Mouse (Mus musculus) kidney, adult 8-10 months (tissue): ENCODE measurements around the gene Ccnf.
A peak's percentile ranks its signal among the peaks of the same experiment; 100 is the strongest.

Source experiments
- DNase-seq, 2 experiments: peaks; one replicate each; pipeline ENCODE4 v3.0.0; 2022

Ccnf gene

DNA sequence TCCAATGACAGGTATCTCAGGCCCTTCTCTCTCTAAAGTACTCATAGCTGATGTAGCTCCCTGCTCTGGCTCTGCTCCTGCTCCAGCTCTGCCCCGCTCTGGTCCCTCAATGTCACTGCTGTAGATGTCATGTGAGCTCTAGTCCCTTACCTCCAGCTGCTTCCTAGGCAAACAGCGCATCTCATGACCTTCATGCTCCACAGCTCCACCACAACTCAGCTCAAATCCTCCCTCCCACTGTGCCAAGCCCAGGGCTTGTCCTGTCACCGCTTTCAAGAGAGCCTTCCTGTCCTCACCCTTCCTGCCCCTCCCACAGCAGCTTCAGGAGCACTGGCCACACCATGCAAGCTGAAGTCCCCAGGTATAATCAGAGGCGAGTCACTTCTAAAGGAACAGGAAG is 51.5 kb downstream of the Ccnf start:
- DNase-seq, result peak in 1 of 2 experiments; percentile 28

DNA sequence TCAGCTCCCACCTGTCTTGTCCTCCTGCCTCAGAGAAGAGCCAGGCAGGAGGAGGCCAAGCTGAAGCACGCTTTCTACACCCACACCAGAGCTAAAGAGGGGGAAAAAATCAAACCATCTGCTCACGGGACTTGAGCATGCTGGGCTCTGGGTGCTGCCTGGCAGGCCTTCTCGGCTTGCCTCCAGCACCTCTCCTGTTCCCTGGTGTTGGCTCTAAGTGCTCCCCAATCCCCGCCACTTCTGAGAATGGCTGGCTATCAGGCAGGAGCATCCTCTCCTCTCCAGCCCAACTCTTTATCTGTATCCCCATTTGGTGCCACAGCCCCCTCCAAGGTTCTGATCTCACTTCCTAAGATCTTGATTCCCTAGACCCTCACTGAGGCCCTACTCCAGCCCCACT is 52.0 kb downstream of the Ccnf start:
- no peak for DNase-seq

DNA sequence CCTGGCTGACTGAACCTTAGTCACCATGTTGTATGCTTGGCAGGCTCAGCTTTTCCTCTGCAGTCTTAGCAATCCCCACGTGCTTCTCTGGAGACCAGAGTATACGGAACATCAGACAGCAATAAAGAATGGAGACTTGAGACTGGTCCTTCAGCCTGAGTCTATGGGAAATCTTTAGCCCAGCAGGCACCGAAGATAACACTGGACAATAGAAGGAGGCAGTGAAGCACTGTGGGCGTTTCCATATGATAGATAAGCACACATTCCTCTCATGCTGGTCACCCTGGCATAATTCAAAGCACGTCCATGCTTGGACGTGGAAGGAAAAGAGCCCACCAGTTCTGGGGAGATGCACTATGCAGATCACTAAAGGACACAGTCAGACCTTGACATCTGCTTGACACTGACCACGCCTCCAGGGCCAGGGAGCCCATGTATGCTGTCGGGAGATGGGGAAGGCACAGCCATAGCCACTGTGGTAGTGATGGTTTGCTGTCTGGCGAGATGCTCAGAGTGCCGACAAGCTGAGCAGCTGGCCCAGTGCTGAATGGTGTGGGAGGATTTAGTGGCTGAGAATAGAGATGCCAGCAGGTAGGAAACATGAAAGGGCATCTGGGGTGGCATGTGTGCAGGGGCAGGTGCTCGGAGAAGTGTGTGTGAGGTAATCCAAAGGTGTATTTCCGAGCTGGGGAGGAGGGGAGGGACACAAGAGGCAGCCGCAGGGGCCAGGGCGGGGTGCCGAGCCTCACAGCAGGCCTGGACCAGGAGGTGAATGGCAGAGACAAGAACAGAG is 54.1 kb downstream of the Ccnf start:
- no peak for DNase-seq

DNA sequence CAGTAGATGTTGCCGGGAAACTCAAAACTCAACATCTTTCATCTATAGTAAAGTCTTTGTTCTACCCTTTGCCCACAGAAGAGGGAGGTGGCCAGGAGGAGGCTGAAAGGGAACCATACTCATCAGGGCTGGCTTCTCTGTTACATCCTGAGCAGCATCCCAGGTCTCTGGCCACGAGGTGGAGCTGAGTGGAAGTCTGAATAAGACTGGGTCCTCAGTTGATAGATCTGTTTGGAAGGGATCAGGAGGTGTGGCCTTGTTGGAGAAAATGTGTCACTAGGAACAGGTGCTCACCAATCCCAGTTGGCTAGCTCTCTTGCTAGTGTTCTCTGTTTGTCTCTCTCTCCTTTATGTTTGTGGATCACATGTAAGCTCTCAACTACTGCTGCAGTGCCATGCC is 55.9 kb downstream of the Ccnf start:
- no peak for DNase-seq

DNA sequence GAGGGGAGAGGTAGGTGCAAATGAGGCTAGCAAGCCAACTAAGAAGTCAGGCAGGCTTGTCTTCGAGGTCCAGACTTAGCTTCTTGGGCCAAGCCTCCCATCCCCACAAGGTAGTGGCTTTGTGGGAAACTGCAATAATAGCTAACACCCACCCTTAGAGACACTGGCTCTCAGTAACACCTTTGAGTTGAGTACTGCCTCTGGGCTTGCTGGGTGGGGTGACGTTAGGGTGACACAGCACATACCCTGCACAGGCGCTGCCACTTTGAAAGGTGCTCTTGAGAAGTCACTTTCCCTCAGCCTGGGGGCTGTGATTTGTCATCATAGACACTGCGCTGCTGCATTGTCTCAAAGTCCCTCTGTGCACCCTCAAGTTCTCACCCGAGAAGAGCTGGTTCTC is 57.5 kb downstream of the Ccnf start:
- no peak for DNase-seq

DNA sequence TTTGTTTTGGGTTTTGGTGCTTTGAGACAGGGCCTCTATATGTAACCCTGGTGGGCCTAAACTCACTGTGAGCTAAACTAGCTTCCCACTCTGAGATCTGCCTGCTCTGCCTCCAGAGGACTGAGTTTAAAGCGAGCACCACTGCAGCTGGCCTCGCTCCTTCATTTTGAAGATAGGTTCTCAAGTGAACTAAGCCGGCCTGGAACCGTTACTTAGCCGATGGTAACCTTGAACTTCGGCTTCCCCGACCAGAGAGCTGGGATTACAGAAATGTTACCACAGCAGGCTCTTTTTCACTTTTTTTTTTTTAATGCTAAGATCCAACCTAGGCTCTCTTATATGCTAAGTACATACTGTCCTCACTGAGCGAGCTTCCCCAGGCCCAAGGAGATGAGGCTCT is 58.0 kb downstream of the Ccnf start:
- no peak for DNase-seq

DNA sequence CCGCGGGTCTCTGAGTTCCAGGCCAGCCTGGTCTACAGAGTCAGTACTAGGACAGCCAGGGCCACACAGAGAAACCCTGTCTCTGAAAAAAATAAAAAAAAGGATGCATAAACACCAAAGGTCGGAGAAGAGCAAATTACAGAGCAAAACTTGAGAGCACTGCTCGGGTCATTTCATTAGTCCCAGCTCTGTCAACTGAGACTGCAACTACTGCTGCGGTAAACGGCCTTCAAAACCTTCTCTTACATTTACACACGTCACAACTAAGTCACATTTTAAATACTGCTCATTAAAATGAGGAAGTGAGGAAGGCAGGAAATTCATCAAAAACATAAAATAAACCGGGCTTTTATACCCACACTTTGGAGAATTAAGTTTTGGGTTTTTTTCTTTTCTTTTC is 58.4 kb downstream of the Ccnf start:
- DNase-seq, result no peak

DNA sequence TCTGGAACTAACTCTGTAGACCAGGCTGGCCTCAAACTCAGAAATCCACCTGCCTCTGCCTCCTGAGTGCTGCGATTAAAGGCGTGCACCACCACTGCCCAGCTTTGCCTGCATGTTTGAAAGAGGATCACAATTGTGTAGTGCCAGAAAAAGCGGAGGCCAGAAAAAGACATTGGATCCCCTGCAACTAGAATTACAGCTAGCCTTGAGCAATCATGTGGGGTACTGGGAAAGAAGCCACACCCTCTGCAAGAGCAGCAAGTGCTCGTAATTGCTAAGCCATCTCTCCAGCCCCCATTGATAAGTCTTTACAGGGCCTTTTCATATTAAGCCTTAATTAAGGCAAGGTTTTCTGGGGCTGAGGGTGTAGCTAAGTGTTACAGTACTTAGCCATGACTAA is 59.8 kb downstream of the Ccnf start:
- DNase-seq, result no peak

DNA sequence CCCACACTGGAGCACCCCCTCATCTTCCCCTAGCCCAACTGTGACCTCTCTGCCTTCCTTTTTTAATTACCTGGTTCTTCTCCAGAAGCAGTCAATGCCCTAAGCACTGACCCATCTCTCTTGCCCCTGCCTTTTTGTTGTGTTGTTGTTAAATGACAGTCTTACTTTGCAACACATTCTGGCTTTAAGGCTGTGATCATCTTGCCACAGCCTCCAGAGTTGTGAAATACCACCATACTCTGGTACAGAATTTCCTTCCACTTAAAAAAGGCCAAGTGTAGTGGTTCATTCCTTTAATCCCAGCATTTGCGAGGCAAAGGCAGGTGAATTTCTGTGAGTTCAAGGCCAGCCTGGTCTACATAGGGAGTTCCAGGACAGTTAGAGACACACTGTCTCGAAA is 60.4 kb downstream of the Ccnf start:
- no peak for DNase-seq

DNA sequence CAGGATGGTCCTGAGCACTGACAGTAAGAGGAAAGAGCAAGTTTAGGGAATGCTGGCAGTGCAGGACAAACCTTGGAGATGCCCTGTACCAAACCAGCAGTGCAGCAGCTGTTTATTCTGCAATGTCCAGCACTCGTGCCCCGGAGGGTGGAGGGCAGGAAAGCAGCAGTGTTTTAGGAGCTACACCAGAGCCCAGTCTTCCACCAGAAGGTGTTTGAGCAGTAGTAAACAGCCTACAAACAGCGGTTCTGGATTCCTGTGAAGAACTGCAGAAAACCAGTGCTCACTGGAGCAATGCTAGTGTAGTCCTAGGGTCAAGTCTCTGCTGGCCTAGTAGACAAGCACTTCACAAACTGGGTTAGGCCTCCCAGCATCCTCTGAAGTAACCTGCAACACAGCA is 77.0 kb downstream of the Ccnf start:
- no peak for DNase-seq

DNA sequence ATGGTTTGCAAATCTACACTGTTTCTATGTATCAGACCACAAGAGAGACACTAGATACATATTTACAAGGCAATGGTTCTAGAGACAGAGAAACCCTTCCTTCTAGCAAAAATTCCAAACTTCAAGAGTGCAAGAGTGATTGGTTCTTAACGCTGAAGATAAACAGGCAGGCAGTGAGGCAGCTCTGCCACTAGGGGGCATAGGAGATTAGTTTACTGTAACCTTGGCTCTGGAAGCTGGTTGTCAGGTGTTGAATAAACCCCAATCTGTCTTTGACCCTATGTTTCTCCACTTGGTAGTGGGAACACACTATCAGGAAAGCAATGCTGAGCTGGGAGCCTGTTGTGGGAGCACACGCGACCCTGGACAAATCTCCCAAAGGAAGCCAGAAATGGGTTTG is 77.9 kb downstream of the Ccnf start:
- peak in 1 of 2 experiments; percentile 76 for DNase-seq
